Mouse (Mus musculus) kidney, adult 2 months (tissue): ENCODE data around the gene Mllt10. TPM values are rescaled to one million over a fixed set of nuclear protein-coding genes. Genes with fewer than 3 reads are reported as not detected.

Experiments used
- DNase-seq: peaks from one replicate; pipeline ENCODE4 v3.0.0; 2021
- H3K27ac ChIP-seq: fragments of 200-500 bp; 2 replicates; pipeline ENCODE4 v1.5.1; 2012; ENCODE audit warnings: low read depth, low read length, control low read depth, inconsistent platforms; ENCODE audit not compliant: insufficient read depth
- H3K27me3 ChIP-seq: fragments of 200-500 bp; replicated peaks from 2 replicates; pipeline ENCODE4 v1.6.1; 2012; ENCODE audit warnings: mild to moderate bottlenecking, moderate library complexity, low read length, inconsistent platforms; ENCODE audit not compliant: control insufficient read depth, insufficient read depth
- H3K36me3 ChIP-seq: fragments of 200-500 bp; 2 replicates; pipeline ENCODE4 v1.6.1; 2012; ENCODE audit warnings: mild to moderate bottlenecking, moderate library complexity, low read length, inconsistent platforms; ENCODE audit not compliant: control insufficient read depth, insufficient read depth
- H3K4me1 ChIP-seq: fragments of 200-500 bp; 2 replicates; pipeline ENCODE4 v1.6.1; 2011; ENCODE audit warnings: low read length; ENCODE audit not compliant: control insufficient read depth, insufficient read depth
- H3K4me3 ChIP-seq: fragments of 200-500 bp; 2 replicates; pipeline ENCODE4 v1.5.1; 2011; ENCODE audit warnings: mild to moderate bottlenecking, low read depth, low read length, control low read depth; ENCODE audit not compliant: insufficient read depth
- CTCF ChIP-seq: fragments of 200-500 bp; conservative IDR thresholded peaks from 2 replicates; pipeline ENCODE4 v1.5.1; 2011; ENCODE audit warnings: low read depth, mild to moderate bottlenecking, control low read depth, low read length, moderate library complexity, mixed read lengths; ENCODE audit not compliant: insufficient read depth, insufficient read length
- POLR2A ChIP-seq: fragments of 200-500 bp; IDR thresholded peaks from one replicate; pipeline ENCODE4 v1.6.1; 2011; ENCODE audit warnings: low read depth, low read length, control low read depth
- WGBS: fragments of 180-500 bp; shearing (Covaris S2); methylation state at CpG from one replicate; pipeline ENCODE4 v1.1.7; 2018; 5-methylcytosine and 5-hydroxymethylcytosine counted together
- polyA plus RNA-seq: library from polyadenylated mRNA; depleted of rRNA; stranded (reverse); fragments of >200 nt; gene quantifications from 2 replicates; pipeline ENCODE4 v1.2.3, GENCODE M21; 2012

Mllt10 gene
- polyA plus RNA-seq, 1 experiment, result 32.7 TPM

DNA sequence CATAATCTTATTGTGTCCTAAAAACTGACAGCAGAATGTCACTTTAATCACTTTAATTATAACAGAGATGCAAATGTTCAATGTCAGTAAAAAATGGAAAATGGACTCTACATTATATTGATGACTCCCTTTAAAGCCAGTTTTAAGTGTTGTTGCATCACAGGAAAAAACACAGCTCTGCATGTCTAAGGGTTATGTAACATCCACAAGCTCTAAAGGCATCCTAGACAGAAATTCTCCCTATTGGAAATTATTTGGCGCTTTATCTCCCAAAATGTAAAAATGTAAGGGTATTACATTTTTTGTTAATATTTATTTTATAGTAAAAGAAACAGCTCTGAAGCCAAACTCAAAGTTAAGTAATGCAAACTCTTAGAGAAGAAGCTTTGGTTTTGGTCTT lies 4.9 kb downstream of the Mllt10 start:
- Histone ChIP-seq H3K36me3 (no peaks in the 10 kb centered on the region), H3K27ac (no peak overlapping the region), H3K4me3 (no peak overlapping the region), H3K27me3 (no peaks in the 10 kb centered on the region), H3K4me1 (peaks cover 7% of the 10 kb centered on the region; the same call in 1 of the 2 replicates)
- WGBS, result 97% methylated on average over 1 of the region's 1 CpGs
- no peak for DNase-seq
- no peak for TF ChIP-seq CTCF

DNA sequence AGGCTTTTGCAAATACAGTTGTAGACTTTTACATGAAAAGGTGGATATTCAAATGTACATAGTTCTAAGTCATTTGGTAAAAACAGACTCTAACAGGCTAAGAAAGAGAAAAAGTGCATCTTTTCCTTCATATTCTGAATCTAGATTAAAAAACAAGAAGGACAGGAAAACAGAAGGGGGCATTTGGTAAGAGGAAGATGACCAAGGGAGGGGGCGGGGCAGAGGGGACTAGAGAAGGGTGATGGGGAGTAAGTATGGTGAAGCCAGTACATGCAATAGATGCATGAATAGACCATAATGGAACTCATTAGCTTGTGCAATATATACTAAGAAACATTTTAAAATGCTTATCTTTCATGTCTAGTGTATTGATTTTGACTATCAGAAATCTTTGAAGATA lies 5.4 kb downstream of the Mllt10 start:
- 100% methylated on average over 1 of the region's 1 CpGs for WGBS
- TF ChIP-seq POLR2A (no peak), CTCF (no peak)

DNA sequence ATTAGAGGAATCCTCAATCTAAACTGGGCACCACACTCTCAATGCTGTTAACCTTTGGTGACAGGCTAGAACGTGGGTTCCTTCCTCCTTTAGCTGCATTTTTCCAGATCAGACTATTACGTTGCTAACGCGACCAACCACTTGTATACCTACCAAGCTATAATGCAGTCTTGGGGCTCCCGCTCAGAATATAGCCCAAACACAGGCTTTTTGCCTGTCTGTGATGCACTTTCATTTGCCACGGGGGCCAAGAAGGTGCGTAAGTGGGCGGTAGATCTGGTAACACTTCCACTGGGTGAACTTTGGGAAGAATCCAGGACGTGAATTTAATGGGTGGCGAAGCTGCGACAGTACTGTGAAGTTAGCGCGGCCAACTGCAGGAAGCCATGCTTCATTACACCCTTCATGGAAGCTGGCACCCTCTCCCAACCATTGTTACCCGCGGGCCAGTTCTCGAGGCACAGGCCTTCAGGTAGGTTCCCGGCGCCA lies 8.8 kb downstream of the Mllt10 start:
- peak overlapping the region; percentile 98 for H3K27ac ChIP-seq
- H3K4me1 ChIP-seq, result peaks cover 10% of the 10 kb centered on the region; the same call in 1 of the 2 replicates
- H3K4me3 ChIP-seq, result peak overlapping the region; percentile 88
- H3K36me3 ChIP-seq, result no peaks in the 10 kb centered on the region
- TF ChIP-seq POLR2A, result no peak
- TF ChIP-seq CTCF, result 0 out of 2 replicates have a peak, but pooled peaks have one; percentile 12
- no peaks in the 10 kb centered on the region for H3K27me3 ChIP-seq
- WGBS, result 0% methylated on average over 18 of the region's 18 CpGs
- peak; percentile 87 for DNase-seq

More for the DNA sequence above, 5.4 kb downstream of the Mllt10 start:
- Histone ChIP-seq H3K4me3 (no peak overlapping the region), H3K27ac (no peak overlapping the region), H3K4me1 (peaks cover 5% of the 10 kb centered on the region; the same call in 1 of the 2 replicates), H3K27me3 (no peaks in the 10 kb centered on the region), H3K36me3 (no peaks in the 10 kb centered on the region)
- no peak for DNase-seq

DNA sequence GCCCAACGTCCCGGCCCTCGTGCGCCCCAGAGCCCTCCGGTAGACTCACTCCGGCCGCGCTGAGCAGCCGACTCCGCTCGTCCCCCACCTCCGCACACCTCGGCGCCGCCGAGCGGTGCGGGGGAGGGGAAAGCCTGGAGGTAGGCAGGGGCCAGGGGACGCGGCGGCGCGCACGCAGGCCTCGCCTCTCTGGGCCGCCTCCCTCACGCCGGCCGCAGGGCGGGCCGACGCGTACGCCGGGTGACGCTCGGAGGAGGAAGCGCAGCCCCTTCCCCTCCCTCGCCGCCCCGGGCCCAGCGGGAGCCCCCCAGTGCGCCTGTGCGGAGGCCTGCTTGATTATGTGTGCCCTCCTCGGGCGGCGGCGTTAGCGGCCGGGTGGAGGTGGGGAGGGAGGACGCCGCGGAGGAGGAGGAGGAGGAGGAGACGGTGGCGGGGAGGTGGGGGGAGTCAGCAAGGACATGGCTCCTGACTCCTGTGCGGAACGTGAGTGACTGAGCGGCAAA lies 9.4 kb downstream of the Mllt10 start:
- H3K36me3 ChIP-seq, result no peaks in the 10 kb centered on the region
- peak; percentile 95 for DNase-seq
- H3K4me1 ChIP-seq, result peaks cover 11% of the 10 kb centered on the region; the same call in 1 of the 2 replicates
- peak overlapping the region; percentile 98 for H3K27ac ChIP-seq
- WGBS, result 1% methylated on average over 58 of the region's 58 CpGs
- peak overlapping the region; percentile 88 for H3K4me3 ChIP-seq
- H3K27me3 ChIP-seq, result no peaks in the 10 kb centered on the region
- TF ChIP-seq CTCF (no peak), POLR2A (peak; percentile 65)

DNA sequence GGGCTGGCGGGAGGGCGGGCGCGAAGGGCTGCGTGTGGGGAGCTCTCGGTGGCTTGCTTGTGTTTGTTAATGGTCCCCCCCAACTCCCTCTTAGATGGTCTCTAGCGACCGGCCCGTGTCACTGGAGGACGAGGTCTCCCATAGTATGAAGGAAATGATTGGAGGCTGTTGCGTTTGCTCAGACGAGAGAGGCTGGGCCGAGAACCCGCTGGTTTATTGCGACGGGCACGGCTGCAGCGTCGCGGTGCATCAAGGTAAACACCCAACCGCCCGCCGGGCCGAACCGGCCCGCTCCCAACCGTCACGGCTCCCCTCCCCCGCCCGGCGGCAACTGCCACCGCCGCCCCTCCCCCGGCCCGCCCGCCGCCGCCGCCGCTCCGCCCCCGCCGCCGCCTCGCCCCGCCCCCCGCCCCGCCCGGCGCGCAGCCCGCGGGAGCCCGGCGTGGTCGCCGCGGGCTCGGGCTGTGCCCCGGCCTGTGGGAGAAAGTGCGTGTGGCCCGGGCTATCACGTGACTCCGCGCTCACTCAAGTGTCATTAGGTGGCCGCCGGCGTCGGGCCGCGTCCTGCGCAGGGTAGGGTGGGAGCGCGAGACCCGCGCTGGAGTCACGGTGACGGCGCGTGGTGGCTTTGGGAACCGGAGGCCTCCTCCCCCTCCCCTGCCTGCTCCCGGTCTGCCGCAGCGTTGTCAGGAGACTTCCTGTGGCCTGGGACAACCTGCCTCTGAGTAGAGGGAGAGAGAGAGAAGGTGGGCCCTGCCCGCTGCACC lies 10.1 kb downstream of the Mllt10 start:
- DNase-seq, result peak; percentile 85
- TF ChIP-seq CTCF (no peak), POLR2A (peak; percentile 47)

DNA sequence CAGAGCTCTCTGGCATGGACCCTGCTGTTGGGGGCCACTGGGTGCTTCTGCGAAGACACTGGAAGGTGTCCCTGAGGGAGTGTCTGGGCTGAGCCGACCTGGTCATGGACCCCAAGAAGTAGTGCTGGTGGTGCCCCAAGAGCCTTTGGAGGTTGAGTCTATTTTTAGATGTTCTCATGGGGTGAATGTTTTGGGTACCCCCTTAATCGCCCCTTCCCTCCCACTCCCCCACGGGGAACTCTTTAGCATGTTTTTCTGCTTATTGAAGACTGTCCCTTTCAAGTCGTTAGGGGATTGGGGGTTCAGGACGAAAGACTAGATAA lies 10.6 kb downstream of the Mllt10 start:
- TF ChIP-seq CTCF, result no peak
- no peak for TF ChIP-seq POLR2A
- WGBS, result 8% methylated on average over 6 of the region's 6 CpGs
- Histone ChIP-seq H3K36me3 (no peaks in the 10 kb centered on the region), H3K4me3 (peak overlapping the region; percentile 73), H3K27ac (peak overlapping the region; percentile 62), H3K4me1 (peaks cover 13% of the 10 kb centered on the region; the same call in 1 of the 2 replicates), H3K27me3 (no peaks in the 10 kb centered on the region)
- no peak for DNase-seq

More for the DNA sequence above, 10.1 kb downstream of the Mllt10 start:
- no peaks in the 10 kb centered on the region for H3K36me3 ChIP-seq
- H3K4me3 ChIP-seq, result peak overlapping the region; percentile 88
- H3K27me3 ChIP-seq, result no peaks in the 10 kb centered on the region
- H3K4me1 ChIP-seq, result peaks cover 13% of the 10 kb centered on the region; the same call in 1 of the 2 replicates
- WGBS, result under 1% methylated on average over 65 of the region's 85 CpGs
- H3K27ac ChIP-seq, result peak overlapping the region; percentile 99

DNA sequence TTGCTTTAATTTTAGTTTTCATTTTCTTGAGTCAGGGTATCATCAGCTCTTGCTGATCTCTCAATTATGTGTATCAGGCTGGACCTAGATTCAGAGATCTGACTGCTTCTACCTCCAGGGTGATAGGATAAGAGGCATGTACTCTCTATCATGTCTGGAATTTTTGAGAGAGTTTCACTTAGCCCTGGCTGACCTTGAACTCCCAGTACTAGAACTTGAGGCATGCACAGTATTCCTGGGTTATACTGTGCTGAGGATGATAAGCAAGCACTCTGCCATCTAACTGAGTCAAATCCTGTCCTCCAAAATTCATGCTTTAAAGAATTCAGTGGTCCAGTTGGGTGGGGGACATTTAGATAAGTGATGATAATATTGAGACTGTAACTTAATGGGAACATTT lies 11.4 kb downstream of the Mllt10 start:
- H3K4me3 ChIP-seq, result no peak overlapping the region
- TF ChIP-seq CTCF, result no peak
- no peak for TF ChIP-seq POLR2A
- no peaks in the 10 kb centered on the region for H3K36me3 ChIP-seq
- no peak for DNase-seq
- no peaks in the 10 kb centered on the region for H3K27me3 ChIP-seq
- H3K4me1 ChIP-seq, result peaks cover 13% of the 10 kb centered on the region; the same call in 1 of the 2 replicates
- no peak overlapping the region for H3K27ac ChIP-seq
